Mouse (Mus musculus): ENCODE data around the gene Rap1gap2. TPM values are rescaled to one million over a fixed set of nuclear protein-coding genes. Genes with fewer than 3 reads are reported as not detected.
"Not testable (repeated sequence)": the region's sequence is repeated elsewhere in the genome, so short reads cannot be mapped to it uniquely, and the experiment has no call there.

The Rap1gap2 gene
- polyA plus RNA-seq, 1 experiment from 2014 or later, result 2.1 TPM

GRCm38 (mm10) chr11:74589401-74590238, 21.1 kb downstream of the Rap1gap2 start:
- Histone ChIP-seq H3K27me3 (replicated peaks; ENCODE audit: control insufficient read depth, insufficient read depth, low read length) (peaks cover 70% of the 10 kb centered on the region), H3K9me3 (ENCODE audit: control insufficient read depth, low read length) (no peaks in the 10 kb centered on the region), H3K27ac (ENCODE audit: low read depth, low read length) (no peak overlapping the region), H3K4me1 (replicated peaks; ENCODE audit: control insufficient read depth, insufficient read depth, low read length) (no peaks in the 10 kb centered on the region), H3K4me3 (ENCODE audit: low read depth, low read length) (peak overlapping the region; percentile 42), H3K36me3 (ENCODE audit: control insufficient read depth, insufficient read depth, low read length) (no peaks in the 10 kb centered on the region), H3K4me2 (peak overlapping the region; percentile 64), H3K9ac (ENCODE audit: low read depth, low read length) (no peak overlapping the region)
- WGBS, result 4% methylated on average over 64 of the region's 66 CpGs
- DNase-seq (ENCODE audit: low spot score) (no peak), ATAC-seq (replicated peaks; ENCODE audit: low FRiP score) (no peak)

- no peaks in the 10 kb centered on the region for H3K36me3 ChIP-seq (ENCODE audit: control insufficient read depth, insufficient read depth, low read length)
- ATAC-seq (replicated peaks; ENCODE audit: low FRiP score) (no peak), DNase-seq (ENCODE audit: low spot score) (no peak)
- no peak overlapping the region for H3K4me2 ChIP-seq
- no peak overlapping the region for H3K4me3 ChIP-seq (ENCODE audit: low read depth, low read length)
- H3K9me3 ChIP-seq (ENCODE audit: control insufficient read depth, low read length), result no peaks in the 10 kb centered on the region
- 62% methylated on average over 5 of the region's 5 CpGs for WGBS
- peaks cover 7% of the 10 kb centered on the region; the same call in 1 of the 2 replicates for H3K4me1 ChIP-seq (replicated peaks; ENCODE audit: control insufficient read depth, insufficient read depth, low read length)
- peaks cover 56% of the 10 kb centered on the region for H3K27me3 ChIP-seq (replicated peaks; ENCODE audit: control insufficient read depth, insufficient read depth, low read length)
- H3K9ac ChIP-seq (ENCODE audit: low read depth, low read length), result no peak overlapping the region
- H3K27ac ChIP-seq (ENCODE audit: low read depth, low read length), result no peak overlapping the region
Measured at GRCm38 (mm10) chr11:74586401-74586800, 24.3 kb downstream of the Rap1gap2 start.

GRCm38 (mm10) chr11:74584946-74585723, 25.6 kb downstream of the Rap1gap2 start:
- H3K9me3 ChIP-seq (ENCODE audit: control insufficient read depth, low read length), result no peaks in the 10 kb centered on the region
- WGBS, result 65% methylated on average over 10 of the region's 10 CpGs
- no peak overlapping the region for H3K9ac ChIP-seq (ENCODE audit: low read depth, low read length)
- no peak overlapping the region for H3K4me3 ChIP-seq (ENCODE audit: low read depth, low read length)
- no peak for ATAC-seq (replicated peaks; ENCODE audit: low FRiP score)
- peaks cover 43% of the 10 kb centered on the region for H3K27me3 ChIP-seq (replicated peaks; ENCODE audit: control insufficient read depth, insufficient read depth, low read length)
- DNase-seq (ENCODE audit: low spot score), result peak; percentile 62
- no peak overlapping the region for H3K27ac ChIP-seq (ENCODE audit: low read depth, low read length)
- no peaks in the 10 kb centered on the region for H3K36me3 ChIP-seq (ENCODE audit: control insufficient read depth, insufficient read depth, low read length)
- no peak overlapping the region for H3K4me2 ChIP-seq
- peaks cover 7% of the 10 kb centered on the region; the same call in 1 of the 2 replicates for H3K4me1 ChIP-seq (replicated peaks; ENCODE audit: control insufficient read depth, insufficient read depth, low read length)

- Histone ChIP-seq H3K4me1 (replicated peaks; ENCODE audit: control insufficient read depth, insufficient read depth, low read length) (peaks cover 7% of the 10 kb centered on the region; the same call in 1 of the 2 replicates), H3K27me3 (replicated peaks; ENCODE audit: control insufficient read depth, insufficient read depth, low read length) (peaks cover 31% of the 10 kb centered on the region), H3K4me3 (ENCODE audit: low read depth, low read length) (no peak overlapping the region), H3K4me2 (no peak overlapping the region), H3K27ac (ENCODE audit: low read depth, low read length) (no peak overlapping the region), H3K9me3 (ENCODE audit: control insufficient read depth, low read length) (no peaks in the 10 kb centered on the region), H3K9ac (ENCODE audit: low read depth, low read length) (no peak overlapping the region), H3K36me3 (ENCODE audit: control insufficient read depth, insufficient read depth, low read length) (no peaks in the 10 kb centered on the region)
- ATAC-seq (replicated peaks; ENCODE audit: low FRiP score) (peak; percentile 40; the same call in 1 of the 2 replicates), DNase-seq (ENCODE audit: low spot score) (no peak)
- 58% methylated on average over 7 of the region's 7 CpGs for WGBS
Measured at GRCm38 (mm10) chr11:74583824-74584349, 26.8 kb downstream of the Rap1gap2 start.

- Histone ChIP-seq H3K4me3 (ENCODE audit: low read depth, low read length) (no peak overlapping the region), H3K27me3 (replicated peaks; ENCODE audit: control insufficient read depth, insufficient read depth, low read length) (peaks cover 17% of the 10 kb centered on the region), H3K9me3 (ENCODE audit: control insufficient read depth, low read length) (no peaks in the 10 kb centered on the region), H3K4me1 (replicated peaks; ENCODE audit: control insufficient read depth, insufficient read depth, low read length) (peaks cover 10% of the 10 kb centered on the region; the same call in 1 of the 2 replicates), H3K36me3 (ENCODE audit: control insufficient read depth, insufficient read depth, low read length) (no peaks in the 10 kb centered on the region), H3K27ac (ENCODE audit: low read depth, low read length) (no peak overlapping the region), H3K9ac (ENCODE audit: low read depth, low read length) (no peak overlapping the region), H3K4me2 (no peak overlapping the region)
- WGBS, result 75% methylated on average over 3 of the region's 3 CpGs
- DNase-seq (ENCODE audit: low spot score) (no peak), ATAC-seq (replicated peaks; ENCODE audit: low FRiP score) (no peak)
Measured at GRCm38 (mm10) chr11:74582464-74582863, 28.3 kb downstream of the Rap1gap2 start.

GRCm38 (mm10) chr11:74581333-74581732, 29.4 kb downstream of the Rap1gap2 start:
- not testable (repeated sequence) for ATAC-seq (replicated peaks; ENCODE audit: low FRiP score); DNase-seq (ENCODE audit: low spot score); H3K4me2 ChIP-seq; H3K4me3 ChIP-seq (ENCODE audit: low read depth, low read length); H3K9me3 ChIP-seq (ENCODE audit: control insufficient read depth, low read length); H3K27ac ChIP-seq (ENCODE audit: low read depth, low read length); H3K36me3 ChIP-seq (ENCODE audit: control insufficient read depth, insufficient read depth, low read length); H3K9ac ChIP-seq (ENCODE audit: low read depth, low read length)
- peaks cover 13% of the 10 kb centered on the region for H3K27me3 ChIP-seq (replicated peaks; ENCODE audit: control insufficient read depth, insufficient read depth, low read length)
- 43% methylated on average over 4 of the region's 4 CpGs for whole genome bisulfite sequencing
- peaks cover 17% of the 10 kb centered on the region for H3K4me1 ChIP-seq (replicated peaks; ENCODE audit: control insufficient read depth, insufficient read depth, low read length)

- Histone ChIP-seq H3K4me2 (peak overlapping the region; percentile 57), H3K9me3 (ENCODE audit: control insufficient read depth, low read length) (no peaks in the 10 kb centered on the region), H3K4me1 (replicated peaks; ENCODE audit: control insufficient read depth, insufficient read depth, low read length) (peaks cover 53% of the 10 kb centered on the region), H3K4me3 (ENCODE audit: low read depth, low read length) (no peak overlapping the region), H3K27ac (ENCODE audit: low read depth, low read length) (peak overlapping the region; percentile 97), H3K36me3 (ENCODE audit: control insufficient read depth, insufficient read depth, low read length) (no peaks in the 10 kb centered on the region), H3K27me3 (replicated peaks; ENCODE audit: control insufficient read depth, insufficient read depth, low read length) (no peaks in the 10 kb centered on the region), H3K9ac (ENCODE audit: low read depth, low read length) (peak overlapping the region; percentile 48; the same call in 1 of the 2 replicates)
- ATAC-seq (replicated peaks; ENCODE audit: low FRiP score) (peak; percentile 86), DNase-seq (ENCODE audit: low spot score) (no peak)
- WGBS, result 19% methylated on average over 3 of the region's 3 CpGs
Measured at GRCm38 (mm10) chr11:74577068-74577467, 33.6 kb downstream of the Rap1gap2 start.

- no peaks in the 10 kb centered on the region for H3K27me3 ChIP-seq (replicated peaks; ENCODE audit: control insufficient read depth, insufficient read depth, low read length)
- H3K9me3 ChIP-seq (ENCODE audit: control insufficient read depth, low read length), result no peaks in the 10 kb centered on the region
- 50% methylated on average over 3 of the region's 3 CpGs for WGBS
- ATAC-seq (replicated peaks; ENCODE audit: low FRiP score) (peak; percentile 6; the same call in 1 of the 2 replicates), DNase-seq (ENCODE audit: low spot score) (no peak)
- H3K4me2 ChIP-seq, result peak overlapping the region; percentile 57; the same call in 1 of the 2 replicates
- no peak overlapping the region for H3K4me3 ChIP-seq (ENCODE audit: low read depth, low read length)
- H3K36me3 ChIP-seq (ENCODE audit: control insufficient read depth, insufficient read depth, low read length), result no peaks in the 10 kb centered on the region
- peaks cover 61% of the 10 kb centered on the region for H3K4me1 ChIP-seq (replicated peaks; ENCODE audit: control insufficient read depth, insufficient read depth, low read length)
- 0 out of 2 replicates have a peak overlapping the region, but pooled peaks have one; percentile 48 for H3K9ac ChIP-seq (ENCODE audit: low read depth, low read length)
- H3K27ac ChIP-seq (ENCODE audit: low read depth, low read length), result peak overlapping the region; percentile 97
Measured at GRCm38 (mm10) chr11:74575940-74576339, 34.8 kb downstream of the Rap1gap2 start.

All from liver, embryonic 11.5 days (tissue).